Mouse (Mus musculus) embryonic facial prominence, embryonic 15.5 days (tissue): ENCODE results near the gene Srrm4. TPM values are rescaled to one million over a fixed set of nuclear protein-coding genes. Genes with fewer than 3 reads are reported as not detected.
A peak's percentile ranks its signal among the peaks of the same experiment; 100 is the strongest.
"Not testable (repeated sequence)": the region's sequence is repeated elsewhere in the genome, so short reads cannot be mapped to it uniquely, and the experiment has no call there.

Experiments
- ATAC-seq: fragments of 200-750 bp; cut with Nextera tagmentation; 2 replicates; pipeline ENCODE4 v1.8.0; 2017; ENCODE audit warnings: low read depth, moderate TSS enrichment; ENCODE audit not compliant: insufficient number of reproducible peaks, low FRiP score, low TSS enrichment
- H3K27ac ChIP-seq: fragments of 300-500 bp; sonication (generic); replicated peaks from 2 replicates; pipeline ENCODE4 v1.5.1; 2015; ENCODE audit warnings: mild to moderate bottlenecking, inconsistent platforms
- H3K27me3 ChIP-seq: fragments of 300-500 bp; sonication (generic); 2 replicates; pipeline ENCODE4 v1.6.1; 2015; ENCODE audit warnings: inconsistent platforms
- H3K36me3 ChIP-seq: fragments of 300-500 bp; sonication (generic); 2 replicates; pipeline ENCODE4 v1.6.1; 2015; ENCODE audit warnings: mild to moderate bottlenecking, inconsistent platforms
- H3K4me1 ChIP-seq: fragments of 300-500 bp; sonication (generic); 2 replicates; pipeline ENCODE4 v1.6.1; 2015; ENCODE audit warnings: inconsistent platforms
- H3K4me2 ChIP-seq: fragments of 300-500 bp; sonication (generic); replicated peaks from 2 replicates; pipeline ENCODE4 v1.6.1; 2015; ENCODE audit warnings: mild to moderate bottlenecking, inconsistent platforms
- H3K4me3 ChIP-seq: fragments of 300-500 bp; sonication (generic); replicated peaks from 2 replicates; pipeline ENCODE4 v1.5.1; 2015; ENCODE audit warnings: mild to moderate bottlenecking, inconsistent platforms
- H3K9ac ChIP-seq: fragments of 300-500 bp; sonication (generic); 2 replicates; pipeline ENCODE4 v1.6.1; 2015; ENCODE audit warnings: inconsistent platforms
- H3K9me3 ChIP-seq: fragments of 300-500 bp; sonication (generic); replicated peaks from 2 replicates; pipeline ENCODE4 v1.6.1; 2016; ENCODE audit warnings: inconsistent platforms
- WGBS: fragments of 180-500 bp; shearing (Covaris S2); methylation state at CpG from one replicate; pipeline ENCODE4 v1.1.7; 2015; 5-methylcytosine and 5-hydroxymethylcytosine counted together
- polyA plus RNA-seq: library from polyadenylated mRNA; unstranded; fragments of >200 nt; fragmentation: Nextera tagmentation; extraction: Ambion mirVana; gene quantifications from 2 replicates; pipeline ENCODE4 v1.2.1, GENCODE M21; 2015

Gene Srrm4
- polyA plus RNA-seq, 1 experiment from 2014 or later: 1.0 TPM

- H3K4me1 ChIP-seq: no peaks in the 10 kb centered on the region
- no peak overlapping the region for H3K4me3 ChIP-seq
- H3K27me3 ChIP-seq: no peaks in the 10 kb centered on the region
- no peak for ATAC-seq
- 42% methylated on average over 4 of the region's 4 CpGs for WGBS
- no peaks in the 10 kb centered on the region for H3K36me3 ChIP-seq
- no peak overlapping the region for H3K27ac ChIP-seq
- no peak overlapping the region for H3K4me2 ChIP-seq
- no peak overlapping the region for H3K9ac ChIP-seq
- H3K9me3 ChIP-seq: no peaks in the 10 kb centered on the region
Observed at GRCm38 (mm10) chr5:116438328-116438727, 153.3 kb downstream of the Srrm4 start.

DNA sequence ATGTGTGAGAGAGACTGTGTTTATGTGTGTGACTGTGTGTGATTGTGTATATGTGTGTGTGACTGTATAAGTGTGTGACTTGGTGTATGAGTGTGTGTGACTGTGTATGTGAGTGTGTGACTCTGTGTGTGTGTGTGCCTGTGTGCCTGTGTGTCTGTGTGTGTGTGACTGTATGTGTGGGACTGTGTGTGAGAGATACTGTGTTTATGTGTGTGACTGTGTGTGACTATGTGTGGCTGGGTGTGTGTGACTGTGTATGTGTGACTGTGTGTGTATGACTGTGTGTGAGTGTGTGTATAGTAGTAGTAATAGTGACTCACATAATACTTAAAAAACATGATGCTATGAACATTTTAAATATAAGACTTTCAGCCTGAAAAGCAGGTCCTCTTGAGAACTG, 155.5 kb downstream of the Srrm4 start:
- no peaks in the 10 kb centered on the region for H3K36me3 ChIP-seq
- H3K9ac ChIP-seq: no peak overlapping the region
- no peak overlapping the region for H3K4me3 ChIP-seq
- H3K27me3 ChIP-seq: no peaks in the 10 kb centered on the region
- no peak overlapping the region for H3K27ac ChIP-seq
- H3K4me1 ChIP-seq: no peaks in the 10 kb centered on the region
- H3K4me2 ChIP-seq: no peak overlapping the region
- no peaks in the 10 kb centered on the region for H3K9me3 ChIP-seq
- ATAC-seq: no peak

GRCm38 (mm10) chr5:116434976-116435850, 156.4 kb downstream of the Srrm4 start:
- WGBS: 50% methylated on average over 13 of the region's 13 CpGs

GRCm38 (mm10) chr5:116432871-116433270, 158.7 kb downstream of the Srrm4 start:
- H3K9me3 ChIP-seq: no peaks in the 10 kb centered on the region
- no peaks in the 10 kb centered on the region for H3K4me1 ChIP-seq
- H3K9ac ChIP-seq: no peak overlapping the region
- no peak; the same call in 1 of the 2 replicates for ATAC-seq
- H3K4me2 ChIP-seq: no peak overlapping the region
- H3K4me3 ChIP-seq: no peak overlapping the region
- H3K27ac ChIP-seq: no peak overlapping the region
- no peaks in the 10 kb centered on the region for H3K27me3 ChIP-seq
- H3K36me3 ChIP-seq: no peaks in the 10 kb centered on the region
- WGBS: 35% methylated on average over 7 of the region's 7 CpGs

More at GRCm38 (mm10) chr5:116434976-116435850, 156.4 kb downstream of the Srrm4 start:
- H3K36me3 ChIP-seq: no peaks in the 10 kb centered on the region
- ATAC-seq: peak; percentile 36; the same call in 1 of the 2 replicates
- no peak overlapping the region for H3K4me2 ChIP-seq
- no peak overlapping the region for H3K4me3 ChIP-seq
- no peak overlapping the region for H3K9ac ChIP-seq
- no peaks in the 10 kb centered on the region for H3K27me3 ChIP-seq
- H3K27ac ChIP-seq: no peak overlapping the region
- no peaks in the 10 kb centered on the region for H3K9me3 ChIP-seq
- H3K4me1 ChIP-seq: no peaks in the 10 kb centered on the region

- Histone ChIP-seq H3K9me3 (no peaks in the 10 kb centered on the region), H3K27me3 (no peaks in the 10 kb centered on the region), H3K9ac (no peak overlapping the region), H3K4me3 (no peak overlapping the region), H3K4me2 (no peak overlapping the region), H3K27ac (no peak overlapping the region), H3K4me1 (peaks cover 23% of the 10 kb centered on the region), H3K36me3 (no peaks in the 10 kb centered on the region)
- no peak for ATAC-seq
- WGBS: 79% methylated on average over 2 of the region's 2 CpGs
Observed at GRCm38 (mm10) chr5:116426701-116427100, 164.9 kb downstream of the Srrm4 start.

- WGBS: 80% methylated on average over 3 of the region's 3 CpGs
- not testable (repeated sequence) for H3K27ac ChIP-seq, H3K9ac ChIP-seq, H3K4me3 ChIP-seq, H3K36me3 ChIP-seq, H3K9me3 ChIP-seq, H3K4me2 ChIP-seq, H3K27me3 ChIP-seq, ATAC-seq
- peaks cover 28% of the 10 kb centered on the region for H3K4me1 ChIP-seq
Observed at GRCm38 (mm10) chr5:116425709-116426108, 165.9 kb downstream of the Srrm4 start.

DNA sequence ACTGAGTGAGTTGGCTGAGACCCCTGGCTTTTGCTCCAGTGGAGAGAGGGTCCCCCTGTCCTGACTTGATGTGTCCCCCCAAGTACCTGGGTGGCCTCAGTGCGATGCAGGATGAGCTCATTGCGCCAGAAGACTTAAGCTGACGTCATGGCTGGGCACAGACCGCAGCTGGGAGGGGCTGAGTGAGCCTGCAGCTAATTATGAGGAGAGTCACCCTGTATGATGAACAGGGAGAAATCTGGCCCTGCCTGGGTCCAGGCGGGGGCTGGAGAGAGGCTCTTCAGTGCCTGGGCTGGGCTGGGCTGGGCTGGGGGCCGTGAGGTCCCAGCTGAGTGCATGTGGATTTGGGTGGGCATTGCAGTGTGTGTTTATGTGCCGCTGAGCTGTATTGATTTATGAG, 166.3 kb downstream of the Srrm4 start:
- WGBS: 31% methylated on average over 7 of the region's 7 CpGs
- Histone ChIP-seq H3K27me3 (no peaks in the 10 kb centered on the region), H3K9ac (no peak overlapping the region), H3K4me2 (no peak overlapping the region), H3K4me3 (no peak overlapping the region), H3K36me3 (no peaks in the 10 kb centered on the region), H3K4me1 (peaks cover 31% of the 10 kb centered on the region), H3K27ac (no peak overlapping the region), H3K9me3 (no peaks in the 10 kb centered on the region)
- no peak for ATAC-seq

DNA sequence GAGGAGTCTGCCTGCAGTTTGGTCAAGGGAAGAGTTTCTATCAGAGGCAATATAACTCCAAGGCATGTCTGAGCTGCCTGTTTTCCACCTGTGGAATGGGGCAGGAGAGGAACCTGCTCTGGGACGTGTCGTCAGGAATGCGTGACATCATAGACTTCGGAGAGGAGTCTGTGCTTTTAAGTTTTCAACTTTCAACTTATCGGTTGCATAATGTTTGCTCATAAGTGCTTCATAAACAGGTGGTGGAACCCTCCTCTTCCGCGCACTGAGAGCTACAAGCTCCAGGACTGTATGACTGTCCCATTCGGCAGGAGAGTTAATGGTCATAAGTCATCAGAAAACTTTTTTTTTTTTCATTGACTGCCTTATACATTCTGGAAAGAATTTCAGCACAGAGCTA, 167.9 kb downstream of the Srrm4 start:
- H3K9ac ChIP-seq: no peak overlapping the region
- H3K4me3 ChIP-seq: no peak overlapping the region
- no peak for ATAC-seq
- H3K9me3 ChIP-seq: no peaks in the 10 kb centered on the region
- WGBS: 59% methylated on average over 8 of the region's 8 CpGs
- peaks cover 31% of the 10 kb centered on the region for H3K4me1 ChIP-seq
- H3K4me2 ChIP-seq: no peak overlapping the region
- peak overlapping the region; percentile 83; the same call in 1 of the 2 replicates for H3K27ac ChIP-seq
- H3K36me3 ChIP-seq: no peaks in the 10 kb centered on the region
- no peaks in the 10 kb centered on the region for H3K27me3 ChIP-seq

- Histone ChIP-seq H3K36me3 (no peaks in the 10 kb centered on the region), H3K9me3 (no peaks in the 10 kb centered on the region), H3K4me3 (peak within 1 kb of the TSS; percentile 42), H3K27me3 (no peaks in the 10 kb centered on the region), H3K4me2 (peak within 1 kb of the TSS; percentile 55), H3K9ac (peak within 1 kb of the TSS; percentile 28), H3K4me1 (peaks cover 31% of the 10 kb centered on the region), H3K27ac (peak within 1 kb of the TSS; percentile 83)
- peak; percentile 73 for ATAC-seq
- 0% methylated on average over 20 of the region's 20 CpGs for WGBS
Observed at GRCm38 (mm10) chr5:116422699-116423201, 168.9 kb downstream of the Srrm4 start, which contains the start of gene Hspb8. Hspb8 (minus strand) TSS chr5:116422864.

GRCm38 (mm10) chr5:116421791-116422481, 169.7 kb downstream of the Srrm4 start:
- peak overlapping the region; percentile 55 for H3K4me2 ChIP-seq
- peaks cover 31% of the 10 kb centered on the region for H3K4me1 ChIP-seq
- H3K27ac ChIP-seq: peak overlapping the region; percentile 83
- no peak for ATAC-seq
- H3K9me3 ChIP-seq: no peaks in the 10 kb centered on the region
- H3K9ac ChIP-seq: peak overlapping the region; percentile 28
- H3K36me3 ChIP-seq: no peaks in the 10 kb centered on the region
- H3K27me3 ChIP-seq: no peaks in the 10 kb centered on the region
- WGBS: 42% methylated on average over 22 of the region's 22 CpGs
- peak overlapping the region; percentile 42 for H3K4me3 ChIP-seq

GRCm38 (mm10) chr5:116420759-116421225, 170.8 kb downstream of the Srrm4 start:
- Histone ChIP-seq H3K4me2 (peak overlapping the region; percentile 39), H3K9ac (no peak overlapping the region), H3K4me3 (peak overlapping the region; percentile 30), H3K4me1 (peaks cover 34% of the 10 kb centered on the region), H3K27ac (peak overlapping the region; percentile 69), H3K27me3 (no peaks in the 10 kb centered on the region), H3K36me3 (no peaks in the 10 kb centered on the region), H3K9me3 (no peaks in the 10 kb centered on the region)
- ATAC-seq: no peak
- 12% methylated on average over 6 of the region's 6 CpGs for WGBS
